ENCODE assay signal across 24 mouse cellular contexts in genomic region chr9:54214881-54215280, GRCm38 (mm10). TPM values are rescaled to one million over a fixed set of nuclear protein-coding genes. Genes with fewer than 3 reads are reported as not detected.
DNase-seq lines count a peak whose midpoint lies in the region; ATAC-seq and TF ChIP-seq lines count a peak whose summit lies in the region.
"Had no signal": no experiment of that assay in that cellular context is flagged by ENCODE, and none has a peak within 500 bp of the region (broad histone marks: within the 10 kb centered on the region; RNA-seq: fewer than 3 reads in every experiment).

No protein-coding gene starts in this region.

- H3K27ac ChIP-seq in left cerebral cortex, adult 2 months: no peak overlapping the region
- H3K27ac ChIP-seq: embryonic facial prominence, embryonic 13.5 days; forebrain, embryonic 15.5 days; gastrocnemius, adult 2 months; hindbrain, embryonic 13.5 days; midbrain, embryonic 12.5 days; stomach, embryonic 15.5 days had no signal

- ATAC-seq in cerebellum, adult (ENCODE audit: insufficient number of reproducible peaks, low FRiP score, low TSS enrichment): no peak
- ATAC-seq: forebrain, embryonic 15.5 days had no signal

- no peak for TF ChIP-seq CTCF in left cerebral cortex, adult 2 months (IDR thresholded peaks at IDR 0.05)

- intact Hi-C loops in left cerebral cortex, adult 2 months (cut with DNase I): no loop called here

- no peak overlapping the region for H3K4me3 ChIP-seq in left cerebral cortex, adult 2 months
- H3K4me3 ChIP-seq: embryonic facial prominence, embryonic 13.5 days; forebrain, embryonic 15.5 days; gastrocnemius, adult 2 months; hindbrain, embryonic 13.5 days; midbrain, embryonic 12.5 days; stomach, embryonic 15.5 days had no signal

- DNase-seq in cerebellum, postnatal 14 days: peak; percentile 13 to 25
- peak; percentile 14 to 30 for DNase-seq in left cerebral cortex, adult 2 months (ENCODE audit: extremely low spot score in 1 of 2, low spot score in 2 of 2)
- no peak for DNase-seq in left cerebral cortex, adult 11 months (ENCODE audit: low spot score)
- peak; percentile 15 to 46 for DNase-seq in layer of hippocampus, adult 8-10 months (ENCODE audit: low spot score in 2 of 2)
- DNase-seq in right cerebral cortex, postnatal 25 days: peak; percentile 59
- DNase-seq in lung, adult 18-20 months: no peak
- DNase-seq in kidney, postnatal 4 days: no peak
- DNase-seq: adrenal gland, postnatal 36 days; gastrocnemius, adult 2 months; heart, postnatal 10 days; kidney, adult 9 months; kidney, postnatal 25 days; liver; lung, postnatal 10 days; retina, postnatal 1 day had no signal

RNA-seq across cellular contexts. Expression of gene Cyp19a1, which starts 53.0 kb away (rescaled TPM):
- under 1 TPM; 0.14 to 0.37 TPM for total RNA-seq in left cerebral cortex, adult 2 months (2021)
- under 1 TPM in 1 of 4 experiments, not detected in 3; 0.27 TPM for total RNA-seq in layer of hippocampus, adult 8-10 months (2022)
- total RNA-seq: adrenal gland, postnatal 36 days; gastrocnemius, adult 2 months; granulocyte monocyte progenitor cell, adult 5-6 weeks; heart, postnatal 10 days; megakaryocyte progenitor cell, adult 5-6 weeks; monocyte, adult 5-6 weeks had no signal

Comparison
In these comparisons a context has a peak if more than half of its experiments do, and no peak if none do; other contexts are left out.
1. DNase-seq: peak in cerebellum, postnatal 14 days (2 of 2), left cerebral cortex, adult 2 months (2 of 2), layer of hippocampus, adult 8-10 months (2 of 2) and right cerebral cortex, postnatal 25 days (single experiment); none in left cerebral cortex, adult 11 months (single experiment), lung, adult 18-20 months (0 of 2) and kidney, postnatal 4 days (0 of 2).